Mouse (Mus musculus): ENCODE data around the gene Fgfr2.

The Fgfr2 gene

DNA sequence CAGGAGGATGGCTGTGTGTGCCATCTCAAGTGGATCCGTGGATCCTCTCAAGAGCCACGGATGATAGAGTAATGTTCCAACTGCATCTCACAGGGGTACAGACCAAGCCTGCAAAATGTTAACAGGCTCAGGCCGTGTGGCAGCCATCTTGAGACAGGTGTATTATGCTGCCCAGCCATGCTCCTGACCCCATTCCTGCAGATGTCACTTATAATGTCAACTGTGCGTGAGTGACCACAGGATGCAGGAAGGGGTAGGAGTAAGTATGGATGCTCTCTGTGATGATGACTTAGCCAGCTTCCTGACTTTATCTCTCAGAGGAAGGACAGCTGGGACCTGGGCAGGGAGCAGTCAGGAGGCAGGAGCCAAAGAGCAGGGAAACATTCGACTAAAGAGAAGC is 2459.1 kb downstream of the Fgfr2 start:
- DNase-seq (ENCODE audit: low read depth, low spot score) = no peak

- DNase-seq (ENCODE audit: low read depth, low spot score) = no peak
Measured at GRCm38 (mm10) chr7:130662869-130663268, 2460.3 kb downstream of the Fgfr2 start.

GRCm38 (mm10) chr7:130662250-130662649 is 2460.9 kb downstream of the Fgfr2 start:
- DNase-seq (ENCODE audit: low read depth, low spot score) = no peak

DNA sequence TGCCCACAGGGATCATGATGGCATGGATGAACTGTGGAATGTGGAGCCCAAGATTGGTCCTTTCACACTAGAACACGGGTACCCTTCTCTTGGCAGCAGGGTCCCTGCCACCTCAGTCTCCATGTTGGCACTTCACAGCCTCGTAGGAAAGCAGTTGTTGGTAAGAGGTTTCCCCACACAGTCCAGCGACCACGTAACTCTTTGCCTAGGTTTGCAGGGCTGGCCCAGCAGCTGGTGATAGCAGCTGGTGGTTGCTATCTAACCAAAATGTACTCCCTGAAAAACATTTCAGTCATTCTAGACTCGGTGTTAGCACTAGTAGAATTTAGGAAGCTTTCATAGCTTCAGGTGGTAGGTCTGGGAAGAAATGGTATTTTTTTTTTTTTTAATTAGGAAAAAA is 2464.0 kb downstream of the Fgfr2 start:
- DNase-seq (ENCODE audit: low read depth, low spot score) = no peak

GRCm38 (mm10) chr7:130657751-130658150 is 2465.4 kb downstream of the Fgfr2 start:
- DNase-seq (ENCODE audit: low read depth, low spot score) = no peak

DNA sequence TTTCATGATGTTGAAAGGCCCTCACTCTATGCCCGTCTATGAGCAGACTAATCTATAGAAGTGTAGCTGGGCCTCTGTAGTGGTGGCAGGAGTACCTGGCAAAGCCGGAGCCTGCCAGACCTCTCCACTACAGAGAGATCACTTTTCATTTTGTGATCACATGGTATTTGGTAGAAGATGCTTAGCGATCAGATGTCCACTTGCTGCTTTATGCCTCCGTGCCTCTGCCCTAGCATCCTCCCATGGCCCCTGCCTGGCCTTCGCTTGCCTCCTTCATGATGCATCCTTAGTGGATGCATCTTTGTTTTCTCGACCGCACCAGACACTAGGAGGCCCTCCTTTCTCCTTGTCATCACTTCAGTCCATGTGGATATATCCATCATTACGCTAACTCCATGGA is 2466.2 kb downstream of the Fgfr2 start:
- no peak for DNase-seq (ENCODE audit: low read depth, low spot score)

DNA sequence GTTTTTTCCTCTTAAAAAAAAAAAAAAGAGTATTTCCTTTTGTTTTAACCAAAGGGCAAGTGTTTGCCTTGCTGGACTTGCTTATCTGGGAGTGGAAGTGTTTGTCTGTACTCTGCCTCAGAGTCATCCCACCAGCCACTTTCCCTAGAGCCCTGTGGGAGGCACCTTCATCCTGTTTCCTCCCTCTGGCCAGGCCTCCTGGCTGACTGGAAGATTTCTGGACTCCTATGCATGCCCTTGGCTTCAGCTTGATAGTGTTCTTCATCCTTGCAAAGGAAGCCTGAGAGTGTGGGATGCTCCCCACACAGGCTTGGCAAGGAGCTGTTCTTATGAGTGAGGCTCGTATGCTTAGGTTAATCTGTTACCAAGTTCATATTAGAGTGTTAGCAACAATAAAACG is 2468.6 kb downstream of the Fgfr2 start:
- no peak for DNase-seq (ENCODE audit: low read depth, low spot score)

DNA sequence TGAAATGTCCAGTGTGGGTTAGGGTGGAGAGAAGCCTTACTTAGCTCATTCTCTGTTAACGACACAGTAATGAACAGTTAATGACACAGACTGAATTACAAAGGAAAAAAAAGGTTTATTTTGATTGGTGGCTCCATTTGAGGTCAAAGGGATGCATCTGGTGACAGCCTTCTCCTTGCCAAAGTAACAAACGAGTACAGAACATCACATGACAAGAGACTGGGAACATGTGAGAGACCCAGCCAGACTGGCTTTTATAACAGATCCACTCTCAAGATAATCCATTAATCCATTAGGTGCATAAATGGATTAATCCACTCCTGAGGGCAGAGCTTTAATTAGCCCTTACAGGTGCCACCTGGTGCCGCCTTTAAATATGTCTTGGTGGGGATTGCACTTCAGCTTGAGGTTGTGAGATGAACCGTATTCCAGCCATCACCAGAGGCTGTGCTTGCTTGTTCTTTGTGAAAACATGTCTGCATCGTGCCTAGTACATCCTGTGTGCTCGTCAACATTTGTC is 2470.1 kb downstream of the Fgfr2 start:
- DNase-seq (ENCODE audit: low read depth, low spot score) = no peak

DNA sequence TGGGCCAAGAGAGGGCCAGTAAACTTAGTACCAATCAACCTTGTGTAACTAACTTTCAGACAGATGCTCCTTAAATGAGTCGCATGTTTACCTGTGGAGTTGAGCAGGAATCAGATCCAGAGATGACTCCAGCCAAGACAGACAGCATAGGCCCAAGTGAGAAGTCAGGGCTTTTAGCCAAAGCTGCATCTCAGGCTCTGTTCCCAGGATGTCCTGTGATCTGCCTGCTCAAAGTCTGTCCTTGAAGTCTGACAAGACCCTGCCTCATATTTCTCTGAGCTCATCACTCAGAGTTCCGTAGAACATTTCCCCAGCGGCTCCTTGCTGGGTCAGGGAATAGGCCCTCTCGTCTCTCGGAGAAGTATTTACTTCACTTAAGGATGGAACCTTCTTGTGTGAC is 2472.5 kb downstream of the Fgfr2 start:
- no peak for DNase-seq (ENCODE audit: low read depth, low spot score)

- DNase-seq (ENCODE audit: low read depth, low spot score) = peak; percentile 47
Measured at GRCm38 (mm10) chr7:130649257-130649656, 2473.9 kb downstream of the Fgfr2 start.

DNA sequence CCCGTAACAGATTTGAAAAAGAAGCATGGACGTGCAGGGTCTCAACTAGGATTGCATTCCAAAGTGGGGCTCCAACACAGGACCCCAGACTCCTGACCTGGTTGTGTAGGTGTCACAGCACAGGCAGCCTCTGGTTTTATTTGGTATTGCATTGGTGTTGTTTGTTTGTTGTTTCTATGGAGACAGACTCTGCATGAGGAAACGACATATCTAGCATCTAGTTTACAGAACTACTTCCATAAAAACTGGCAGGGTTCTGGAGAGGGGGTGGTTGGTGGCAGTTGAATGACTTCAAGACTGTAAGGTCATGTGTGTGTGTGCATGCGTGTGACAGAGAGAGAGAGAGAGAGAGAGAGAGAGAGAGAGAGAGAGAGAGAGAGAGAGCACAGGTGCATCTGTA is 2475.1 kb downstream of the Fgfr2 start:
- no peak for DNase-seq (ENCODE audit: low read depth, low spot score)

GRCm38 (mm10) chr7:130646762-130647139 is 2476.4 kb downstream of the Fgfr2 start:
- peak; percentile 77 for DNase-seq (ENCODE audit: low read depth, low spot score)

DNA sequence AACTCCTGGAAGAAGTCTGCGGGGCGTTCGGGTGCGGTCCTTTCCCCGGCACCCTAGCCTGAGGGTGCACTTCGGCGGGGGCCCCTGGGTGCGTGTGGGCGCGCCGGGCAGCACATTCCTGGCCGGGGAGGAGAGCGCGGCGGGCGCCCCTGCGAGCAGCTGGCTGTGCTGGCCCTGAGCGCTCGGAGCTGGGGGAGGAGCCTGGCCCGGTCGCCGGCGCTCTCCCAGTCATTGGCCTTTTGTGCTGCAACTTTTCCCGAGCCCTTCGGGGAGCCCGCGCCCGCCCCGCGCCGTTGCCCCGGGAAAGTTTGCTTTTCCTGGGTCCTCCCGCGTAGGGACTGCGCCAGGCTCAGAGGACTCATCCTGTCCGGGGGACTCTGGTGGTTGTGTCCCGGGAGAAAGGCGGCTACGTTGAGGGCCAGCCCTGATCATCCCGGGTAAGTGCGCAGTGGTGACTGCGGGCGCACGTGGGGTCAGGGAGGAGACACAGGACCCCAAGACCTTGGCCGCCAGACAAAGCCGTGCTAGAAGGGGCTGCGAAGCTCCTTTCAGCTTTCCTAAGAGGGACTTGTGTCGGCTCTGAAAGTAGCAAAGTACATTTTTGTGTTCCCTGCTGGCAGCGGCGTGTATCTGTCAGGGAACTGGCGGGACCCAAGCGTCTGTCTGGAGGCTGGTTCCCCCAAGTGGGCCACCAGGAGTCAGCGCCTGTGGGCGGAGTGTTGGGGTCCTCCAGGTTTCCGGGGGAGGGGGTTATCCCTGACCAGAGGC is 2477.0 kb downstream of the Fgfr2 start:
- peak; percentile 70 for DNase-seq (ENCODE audit: low read depth, low spot score)

DNA sequence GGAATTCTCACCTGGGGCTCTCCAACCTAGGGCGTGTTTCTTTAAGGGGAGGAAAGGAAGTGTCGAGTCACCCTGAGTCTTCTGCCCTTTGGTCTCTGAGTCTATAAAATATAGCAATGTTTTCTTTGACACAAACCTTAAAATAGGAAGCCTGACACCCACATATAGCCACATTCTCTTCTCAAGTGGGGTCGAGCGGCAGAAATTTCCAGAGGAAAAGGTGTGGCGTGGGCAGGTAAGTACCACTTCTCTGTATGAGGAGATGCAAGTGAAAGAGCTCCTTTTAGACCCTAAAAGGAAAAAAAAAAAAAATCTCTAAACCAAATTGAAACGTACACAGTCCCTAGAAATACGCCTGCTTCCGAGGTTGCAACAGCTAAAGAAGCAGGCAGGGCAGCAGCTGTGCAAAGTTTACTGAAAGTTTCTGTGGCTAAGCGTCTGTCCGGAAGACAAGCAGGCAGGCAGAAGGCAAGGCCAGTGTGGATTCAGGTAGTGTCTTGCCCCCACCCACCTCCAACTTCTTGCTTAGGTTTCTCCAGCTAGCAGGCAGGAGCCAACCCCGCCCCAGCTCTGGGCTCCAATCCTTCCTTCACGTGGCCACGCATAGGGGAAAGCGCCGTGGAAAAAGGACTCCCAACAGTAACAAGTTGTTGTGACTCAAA is 2477.7 kb downstream of the Fgfr2 start:
- DNase-seq (ENCODE audit: low read depth, low spot score) = peak; percentile 74

DNA sequence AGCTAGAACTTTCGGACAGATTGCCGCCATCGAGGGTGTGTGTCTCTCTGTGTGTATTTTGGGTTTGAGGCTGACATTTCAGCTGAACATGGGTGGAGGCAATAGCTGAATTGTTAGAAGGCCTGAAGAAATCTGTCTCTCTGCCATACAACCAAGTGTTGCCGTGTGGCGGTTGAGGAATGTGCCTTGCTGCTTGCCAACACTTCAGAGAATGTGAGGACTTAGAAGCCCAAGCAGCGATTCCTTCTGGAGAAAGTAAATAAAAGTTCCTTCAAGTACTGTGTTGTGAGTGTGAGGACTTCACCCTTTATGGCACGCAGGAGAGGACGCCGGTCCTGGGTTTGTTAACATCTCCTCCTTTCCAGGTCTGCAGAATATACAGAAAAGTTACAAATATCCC is 2482.5 kb downstream of the Fgfr2 start:
- no peak for DNase-seq (ENCODE audit: low read depth, low spot score)

- no peak for DNase-seq (ENCODE audit: low read depth, low spot score)
Measured at GRCm38 (mm10) chr7:130637811-130638210, 2485.3 kb downstream of the Fgfr2 start.

DNA sequence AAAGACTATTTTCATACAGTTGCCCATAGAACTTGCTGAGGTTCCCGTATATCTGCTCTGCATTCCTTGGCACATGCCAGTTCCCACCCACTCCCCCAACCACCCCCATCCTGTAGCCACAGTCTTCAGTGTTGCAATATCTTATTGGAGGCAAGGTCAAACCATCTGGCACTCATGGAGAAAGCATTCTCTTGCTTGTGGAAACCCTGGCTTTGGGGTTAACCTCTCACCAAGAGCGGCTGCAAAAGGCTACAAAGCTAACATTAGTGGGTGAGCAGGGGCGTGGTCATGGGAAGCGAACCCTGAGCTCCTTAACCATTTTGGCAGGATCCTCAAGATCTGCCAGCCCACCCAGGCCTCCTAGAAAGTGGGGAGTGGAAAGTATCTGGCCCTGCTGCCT is 2486.2 kb downstream of the Fgfr2 start:
- DNase-seq (ENCODE audit: low read depth, low spot score) = no peak

DNA sequence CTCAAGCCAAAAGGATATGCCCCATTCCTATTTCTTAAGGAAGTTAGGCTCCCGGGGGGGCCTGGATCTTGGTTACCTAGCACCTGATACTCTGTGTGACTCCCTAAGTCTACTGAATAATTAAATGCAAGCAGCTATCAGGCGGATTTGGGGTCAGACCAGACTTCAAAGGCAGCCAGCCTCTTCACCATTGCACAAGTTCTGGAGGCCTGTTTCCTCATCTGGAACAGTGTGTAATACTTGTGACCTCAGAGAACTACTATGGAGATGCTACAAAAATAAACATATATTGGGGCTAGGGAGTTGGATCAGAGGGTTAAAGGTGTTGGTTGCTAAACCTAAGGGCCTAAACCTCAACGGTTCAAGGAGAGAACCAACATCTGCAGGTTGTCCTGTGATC is 2486.9 kb downstream of the Fgfr2 start:
- DNase-seq (ENCODE audit: low read depth, low spot score) = no peak

- DNase-seq (ENCODE audit: low read depth, low spot score) = no peak
Measured at GRCm38 (mm10) chr7:130635212-130635611, 2487.9 kb downstream of the Fgfr2 start.

DNA sequence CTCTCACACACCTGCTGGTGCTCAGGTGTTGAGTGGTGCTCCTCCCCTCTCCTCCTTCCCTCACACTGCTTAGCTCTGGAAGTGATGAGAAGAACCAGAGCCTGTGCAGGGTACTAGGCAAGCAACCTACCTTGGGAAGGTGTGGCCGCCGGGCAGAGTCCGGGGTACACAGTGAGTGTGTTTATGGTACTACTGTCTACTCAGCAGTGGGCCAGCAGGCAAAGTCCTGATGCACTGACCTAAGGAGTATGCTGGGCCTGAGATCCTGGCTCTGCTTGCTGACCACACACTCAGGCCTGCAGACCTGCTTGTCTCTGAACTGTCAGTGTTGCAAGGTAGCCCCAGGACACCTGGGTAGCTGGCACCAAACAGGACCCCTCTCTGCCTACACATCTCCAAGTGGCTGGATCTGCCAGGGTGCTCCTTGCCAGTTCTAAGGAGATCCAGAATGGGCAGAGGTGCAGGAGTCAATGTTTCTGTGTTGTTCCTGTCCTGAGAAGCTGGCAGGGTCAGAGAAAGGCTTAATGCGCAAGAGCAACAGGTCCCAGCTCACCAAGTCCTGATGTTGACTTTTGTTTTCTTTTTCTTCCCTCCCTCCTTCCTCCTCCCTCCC is 2488.8 kb downstream of the Fgfr2 start:
- DNase-seq (ENCODE audit: low read depth, low spot score) = no peak

DNA sequence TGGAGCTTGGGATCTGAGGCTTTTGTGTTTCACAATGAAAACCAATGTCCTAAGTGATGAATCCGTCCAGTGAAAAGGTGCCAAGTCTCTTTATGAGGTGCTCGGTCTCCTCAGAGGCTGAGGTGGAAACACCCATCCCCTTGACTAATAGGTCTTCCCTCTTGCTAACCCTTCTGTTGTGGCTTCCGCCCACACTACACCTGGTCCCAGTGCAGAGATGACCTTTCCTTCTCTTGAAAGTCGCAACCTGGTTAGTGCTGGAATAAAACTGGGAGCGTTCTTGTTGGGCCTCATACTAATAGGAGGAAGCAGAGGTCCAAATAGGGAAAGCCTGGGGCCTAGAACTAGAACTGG is 2490.8 kb downstream of the Fgfr2 start:
- DNase-seq (ENCODE audit: low read depth, low spot score) = no peak

DNA sequence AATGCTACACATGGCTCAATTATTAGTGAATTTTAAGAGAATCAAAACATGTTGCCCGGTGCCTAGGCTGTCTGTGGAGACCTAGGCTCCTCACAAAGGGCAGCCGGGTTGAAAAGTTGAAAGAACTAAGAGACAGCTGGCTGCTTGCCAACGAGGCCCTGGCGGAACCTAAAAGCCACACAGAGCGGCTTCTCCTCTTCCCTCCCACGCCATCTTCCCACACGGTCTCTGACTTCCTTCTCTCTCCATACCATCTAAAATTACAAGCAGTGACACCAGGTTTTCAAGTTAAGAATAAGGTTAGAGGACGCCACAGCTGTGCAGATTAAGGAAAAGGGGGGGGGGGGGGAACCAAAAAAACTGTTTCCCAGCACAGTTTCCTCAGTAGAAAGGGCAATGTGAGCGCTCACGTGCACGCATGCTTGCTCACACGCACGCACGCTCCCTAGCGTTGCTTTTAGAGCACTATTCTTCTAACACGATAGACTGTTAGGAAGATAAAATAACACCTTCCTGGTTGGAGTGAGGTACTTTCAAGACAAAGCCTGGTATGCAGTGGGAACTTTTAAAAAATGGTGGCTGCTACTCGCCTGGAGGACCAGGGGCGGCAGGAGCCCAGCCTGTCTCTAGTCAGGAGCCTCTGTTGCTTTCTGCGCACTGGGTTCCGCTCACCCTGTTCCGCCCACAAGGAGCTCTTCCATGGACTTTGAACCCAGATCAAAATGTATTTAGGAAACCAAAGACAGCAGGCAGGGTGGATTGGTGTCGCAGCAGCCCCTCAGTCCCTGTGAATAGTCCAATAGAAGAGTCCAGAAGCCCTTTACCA is 2491.4 kb downstream of the Fgfr2 start:
- peak; percentile 39 for DNase-seq (ENCODE audit: low read depth, low spot score)

All from ES-CJ7 (cell line).